Mouse (Mus musculus) hindbrain, embryonic 11.5 days (tissue): ENCODE results near the gene Ano10. TPM values are rescaled to one million over a fixed set of nuclear protein-coding genes. Genes with fewer than 3 reads are reported as not detected.

Source experiments
- ATAC-seq: fragments of 200-750 bp; cut with Nextera tagmentation; 2 replicates; pipeline ENCODE4 v1.8.0; 2017; ENCODE audit warnings: mild to moderate bottlenecking, moderate TSS enrichment, moderate library complexity; ENCODE audit not compliant: low FRiP score
- DNase-seq: peaks from one replicate; pipeline ENCODE4 v3.0.0-alpha.2; 2015; ENCODE audit warnings: low spot score
- H3K27ac ChIP-seq: fragments of 300-500 bp; sonication (generic); 2 replicates; pipeline ENCODE4 v1.5.1; 2014; ENCODE audit warnings: mild to moderate bottlenecking, low read depth, low read length
- H3K27me3 ChIP-seq: fragments of 300-500 bp; sonication (generic); 2 replicates; pipeline ENCODE4 v1.6.1; 2014; ENCODE audit warnings: mild to moderate bottlenecking, low read length, moderate library complexity, mixed read lengths; ENCODE audit not compliant: control insufficient read depth, insufficient read depth
- H3K36me3 ChIP-seq: fragments of 300-500 bp; sonication (generic); 2 replicates; pipeline ENCODE4 v1.6.1; 2014; ENCODE audit warnings: mild to moderate bottlenecking, low read length, moderate library complexity, mixed read lengths; ENCODE audit not compliant: control insufficient read depth, insufficient read depth
- H3K4me1 ChIP-seq: fragments of 300-500 bp; sonication (generic); replicated peaks from 2 replicates; pipeline ENCODE4 v1.6.1; 2014; ENCODE audit warnings: low read length, mixed read lengths; ENCODE audit not compliant: control insufficient read depth, insufficient read depth
- H3K4me2 ChIP-seq: fragments of 300-500 bp; sonication (generic); replicated peaks from 2 replicates; pipeline ENCODE4 v1.6.1; 2014; ENCODE audit warnings: mild to moderate bottlenecking, low read depth, low read length
- H3K4me3 ChIP-seq: fragments of 300-500 bp; sonication (generic); 2 replicates; pipeline ENCODE4 v1.5.1; 2014; ENCODE audit warnings: low read depth, low read length
- H3K9ac ChIP-seq: fragments of 300-500 bp; sonication (generic); 2 replicates; pipeline ENCODE4 v1.6.1; 2014; ENCODE audit warnings: low read depth, low read length
- H3K9me3 ChIP-seq: fragments of 300-500 bp; sonication (generic); 2 replicates; pipeline ENCODE4 v1.6.1; 2016; ENCODE audit warnings: low read length; ENCODE audit not compliant: control insufficient read depth
- WGBS: fragments of 180-500 bp; shearing (Covaris S2); extraction: QIAGEN DNeasy Blood & Tissue Kit; methylation state at CpG from one replicate; pipeline ENCODE4 v1.1.7; 2014; 5-methylcytosine and 5-hydroxymethylcytosine counted together
- polyA plus RNA-seq: library from polyadenylated mRNA; unstranded; fragments of >200 nt; fragmentation: Nextera tagmentation; extraction: Ambion mirVana; gene quantifications from 2 replicates; pipeline ENCODE4 v1.2.1, GENCODE M21; 2014

Gene Ano10
- polyA plus RNA-seq, 1 experiment from 2014 or later = 52.5 TPM

DNA sequence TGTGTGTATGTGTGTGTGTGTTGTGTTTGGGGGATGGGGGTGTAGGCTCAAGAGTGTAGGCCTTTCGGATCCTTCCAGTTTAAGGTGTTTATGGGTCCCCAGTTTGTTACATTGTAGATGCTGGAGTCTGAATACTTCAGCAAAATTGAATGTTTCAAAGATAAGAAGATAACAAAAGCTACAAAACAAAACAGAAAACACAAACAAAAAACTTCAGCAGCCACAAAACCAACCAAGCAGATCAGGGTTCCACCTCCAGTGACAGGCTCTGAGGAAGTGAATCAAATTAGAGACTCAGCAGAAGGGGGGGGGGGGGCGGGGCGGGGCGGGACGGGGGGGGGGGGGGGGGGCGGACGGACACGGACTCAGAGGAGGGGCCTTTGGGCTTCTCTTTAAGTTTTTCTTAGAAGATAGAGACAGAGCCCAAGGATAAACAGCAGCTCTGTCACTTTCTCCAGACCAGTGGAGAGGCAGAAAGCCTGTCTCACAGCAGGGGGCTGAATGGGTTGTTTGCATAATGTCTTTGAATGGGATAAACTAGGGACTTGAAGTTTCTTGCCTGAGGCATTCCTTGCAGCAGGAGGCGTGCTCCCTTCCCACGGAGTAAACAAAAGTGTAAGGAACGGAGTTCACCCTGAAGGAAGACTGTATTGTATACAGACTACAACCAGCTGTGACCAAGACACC, 8.9 kb downstream of the Ano10 start:
- no peak overlapping the region for H3K4me3 ChIP-seq
- H3K27ac ChIP-seq = no peak overlapping the region
- H3K27me3 ChIP-seq = no peaks in the 10 kb centered on the region
- no peaks in the 10 kb centered on the region for H3K9me3 ChIP-seq
- ATAC-seq = peak; percentile 75
- H3K4me2 ChIP-seq = no peak overlapping the region
- no peak overlapping the region for H3K9ac ChIP-seq
- 11% methylated on average over 5 of the region's 11 CpGs for WGBS
- DNase-seq = peak; percentile 80
- peaks cover 2% of the 10 kb centered on the region; the same call in 1 of the 2 replicates for H3K4me1 ChIP-seq
- no peaks in the 10 kb centered on the region for H3K36me3 ChIP-seq

DNA sequence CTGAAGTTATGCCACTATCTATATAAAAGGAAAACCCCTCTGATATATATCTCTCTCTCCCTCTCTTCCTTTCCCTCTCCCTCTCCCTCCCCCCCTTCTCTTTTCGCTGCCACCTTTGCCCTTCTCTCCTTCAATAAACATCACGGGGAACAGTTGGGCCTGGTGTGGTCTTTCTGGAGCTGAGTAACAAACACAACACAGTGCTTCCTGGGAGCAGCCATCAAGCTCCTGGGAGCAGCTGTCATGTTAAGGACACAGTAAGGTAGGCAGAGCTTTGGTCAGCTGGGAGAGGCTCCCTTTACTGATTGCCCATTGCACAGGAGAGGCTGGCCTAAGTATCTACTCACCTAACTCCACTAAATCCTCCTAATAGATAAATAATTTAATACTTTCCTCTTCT, 9.5 kb downstream of the Ano10 start:
- DNase-seq (no peak), ATAC-seq (no peak)
- no peaks in the 10 kb centered on the region for H3K9me3 ChIP-seq
- no peaks in the 10 kb centered on the region for H3K27me3 ChIP-seq
- H3K4me2 ChIP-seq = no peak overlapping the region
- H3K4me1 ChIP-seq = peaks cover 2% of the 10 kb centered on the region; the same call in 1 of the 2 replicates
- no peak overlapping the region for H3K27ac ChIP-seq
- H3K4me3 ChIP-seq = no peak overlapping the region
- no peak overlapping the region for H3K9ac ChIP-seq
- no peaks in the 10 kb centered on the region for H3K36me3 ChIP-seq
- WGBS = 47% methylated on average over 2 of the region's 2 CpGs

DNA sequence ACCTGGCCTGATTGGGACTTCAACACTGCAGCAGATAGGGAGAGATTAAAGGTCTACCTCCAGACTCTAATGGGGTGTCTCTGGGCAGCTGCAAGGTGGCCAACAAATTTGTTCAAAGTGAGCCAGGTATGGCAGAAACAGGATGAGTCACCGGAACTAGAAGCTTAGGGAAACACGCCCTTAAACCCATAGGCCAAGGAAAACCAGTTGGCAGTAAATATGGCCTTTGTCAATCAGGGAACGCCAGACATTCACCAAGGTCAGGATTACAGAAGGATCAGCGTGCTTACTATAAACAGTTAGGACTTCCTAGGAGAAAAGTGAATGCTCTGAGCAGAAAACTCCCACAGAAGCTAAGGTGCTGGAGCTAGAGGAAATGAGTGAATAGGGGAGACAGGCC, 13.2 kb downstream of the Ano10 start:
- Histone ChIP-seq H3K27ac (no peak overlapping the region), H3K4me2 (no peak overlapping the region), H3K9me3 (no peaks in the 10 kb centered on the region), H3K27me3 (no peaks in the 10 kb centered on the region), H3K9ac (no peak overlapping the region), H3K36me3 (no peaks in the 10 kb centered on the region), H3K4me3 (no peak overlapping the region), H3K4me1 (peaks cover 2% of the 10 kb centered on the region; the same call in 1 of the 2 replicates)
- WGBS = 89% methylated on average over 4 of the region's 4 CpGs
- ATAC-seq = no peak
- DNase-seq = no peak

DNA sequence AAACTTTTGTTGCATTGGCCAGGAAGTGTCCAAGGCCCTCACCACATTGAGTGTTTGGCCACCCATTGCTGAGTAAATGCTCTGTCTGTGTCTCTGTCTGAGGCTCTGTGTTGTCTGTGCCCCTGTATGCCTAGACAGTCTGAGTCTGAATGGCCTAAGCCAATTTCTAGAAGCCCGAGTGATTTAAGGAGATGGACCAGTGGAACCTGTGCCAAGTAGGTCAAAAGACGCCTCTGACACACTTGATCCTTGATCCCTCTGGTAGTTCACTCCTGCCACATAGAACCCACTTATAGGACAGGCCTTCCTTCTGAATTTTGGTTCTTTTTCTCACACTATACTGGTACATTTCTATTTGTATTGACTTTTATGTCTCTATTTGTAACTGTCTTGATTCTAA, 17.6 kb downstream of the Ano10 start:
- no peak overlapping the region for H3K9ac ChIP-seq
- H3K4me2 ChIP-seq = no peak overlapping the region
- WGBS = 88% methylated on average over 2 of the region's 2 CpGs
- no peaks in the 10 kb centered on the region for H3K36me3 ChIP-seq
- H3K4me3 ChIP-seq = no peak overlapping the region
- H3K9me3 ChIP-seq = no peaks in the 10 kb centered on the region
- H3K4me1 ChIP-seq = no peaks in the 10 kb centered on the region
- ATAC-seq = no peak
- H3K27ac ChIP-seq = no peak overlapping the region
- no peaks in the 10 kb centered on the region for H3K27me3 ChIP-seq
- no peak for DNase-seq

DNA sequence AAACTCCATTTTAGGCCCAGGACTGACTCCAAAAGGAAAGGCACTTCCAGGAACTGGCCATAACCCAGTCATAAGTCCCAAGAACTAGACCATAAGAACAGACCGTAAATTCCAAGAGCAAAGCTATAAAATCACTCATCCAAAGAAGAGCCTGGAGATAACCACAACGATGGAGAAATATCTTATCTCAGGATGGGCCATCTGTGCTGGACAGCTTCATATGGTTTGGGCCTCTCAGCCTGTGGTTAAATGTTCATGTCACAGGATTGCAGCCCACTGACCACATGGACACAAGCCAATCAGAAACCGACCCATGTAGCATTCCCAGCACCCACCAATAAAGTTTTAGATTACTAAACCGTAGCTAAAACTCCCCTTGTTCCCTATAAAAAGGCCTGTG, 18.1 kb downstream of the Ano10 start:
- ATAC-seq (no peak), DNase-seq (no peak)
- WGBS = 89% methylated on average over 4 of the region's 4 CpGs
- no peak overlapping the region for H3K9ac ChIP-seq
- no peaks in the 10 kb centered on the region for H3K27me3 ChIP-seq
- no peak overlapping the region for H3K27ac ChIP-seq
- no peak overlapping the region for H3K4me2 ChIP-seq
- no peaks in the 10 kb centered on the region for H3K4me1 ChIP-seq
- no peak overlapping the region for H3K4me3 ChIP-seq
- no peaks in the 10 kb centered on the region for H3K9me3 ChIP-seq
- H3K36me3 ChIP-seq = no peaks in the 10 kb centered on the region

DNA sequence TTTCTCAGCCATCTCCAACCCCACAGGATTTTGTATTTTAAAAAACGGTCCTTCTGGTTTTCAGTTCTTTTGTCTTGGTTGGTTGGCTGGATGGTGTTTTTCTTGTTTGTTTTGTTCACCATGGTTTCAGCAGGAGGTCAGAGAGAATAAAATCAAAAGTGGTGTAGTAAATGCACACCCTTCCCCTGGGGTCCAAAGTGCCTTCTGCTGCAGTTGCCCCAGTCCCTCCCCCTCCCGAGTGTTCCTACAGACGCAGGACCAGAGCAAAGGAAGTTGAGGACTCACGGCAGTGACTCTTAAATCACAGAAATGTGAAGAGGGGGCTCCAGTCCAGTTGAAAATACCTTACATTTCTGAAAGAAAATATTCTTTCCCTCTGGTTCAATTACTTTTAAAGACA, 19.9 kb downstream of the Ano10 start:
- no peak overlapping the region for H3K4me3 ChIP-seq
- H3K36me3 ChIP-seq = no peaks in the 10 kb centered on the region

DNA sequence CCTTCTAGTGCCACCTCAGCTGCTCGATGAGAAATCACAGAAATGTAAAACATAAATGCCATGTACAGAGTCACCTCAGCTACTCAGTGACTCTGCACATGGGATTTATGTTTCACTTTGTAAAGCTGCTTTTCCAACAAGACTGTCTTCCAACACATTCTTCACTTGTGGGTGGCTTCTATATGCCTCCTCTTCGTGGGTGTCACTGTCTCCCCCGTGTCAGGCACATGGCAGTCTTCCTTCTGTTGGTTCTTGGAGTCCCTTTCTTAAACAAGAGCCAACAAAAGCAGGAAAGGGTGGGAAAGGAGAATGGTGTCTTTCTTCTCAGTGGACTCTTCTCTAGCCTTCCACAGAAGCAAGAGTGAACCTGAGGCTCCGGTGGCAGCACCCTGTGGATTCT, 20.3 kb downstream of the Ano10 start:
- no peaks in the 10 kb centered on the region for H3K4me1 ChIP-seq
- no peak overlapping the region for H3K4me2 ChIP-seq
- no peaks in the 10 kb centered on the region for H3K27me3 ChIP-seq
- DNase-seq (no peak), ATAC-seq (no peak)
- WGBS = 91% methylated on average over 4 of the region's 4 CpGs
- no peaks in the 10 kb centered on the region for H3K36me3 ChIP-seq
- H3K27ac ChIP-seq = no peak overlapping the region
- no peak overlapping the region for H3K9ac ChIP-seq
- no peaks in the 10 kb centered on the region for H3K9me3 ChIP-seq
- no peak overlapping the region for H3K4me3 ChIP-seq

More for the DNA sequence above, 19.9 kb downstream of the Ano10 start:
- Histone ChIP-seq H3K27ac (no peak overlapping the region), H3K4me2 (no peak overlapping the region), H3K9ac (no peak overlapping the region), H3K9me3 (no peaks in the 10 kb centered on the region), H3K27me3 (no peaks in the 10 kb centered on the region), H3K4me1 (no peaks in the 10 kb centered on the region)
- no peak for DNase-seq
- 83% methylated on average over 4 of the region's 4 CpGs for WGBS
- ATAC-seq = no peak

DNA sequence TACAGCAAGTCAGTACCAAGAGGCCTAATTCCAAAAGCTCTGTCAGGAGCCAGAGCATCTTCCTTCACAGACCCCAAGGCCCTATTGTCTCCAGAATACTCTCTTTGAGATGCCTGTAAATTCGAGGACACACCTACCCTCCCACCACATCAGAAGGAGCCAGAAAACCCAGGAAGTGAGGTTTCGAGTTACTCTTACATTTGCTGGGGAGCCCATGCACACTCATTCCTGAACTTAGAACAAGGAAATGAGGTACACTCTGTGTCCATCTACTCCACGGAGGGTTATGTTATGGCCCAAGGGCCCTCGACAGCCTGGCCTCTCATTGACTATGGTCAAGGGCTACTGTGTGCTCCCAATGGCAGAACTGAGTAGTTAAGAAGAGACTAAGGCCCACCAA, 22.4 kb downstream of the Ano10 start:
- no peak for ATAC-seq
- H3K27me3 ChIP-seq = no peaks in the 10 kb centered on the region
- H3K9me3 ChIP-seq = no peaks in the 10 kb centered on the region
- H3K27ac ChIP-seq = no peak overlapping the region
- WGBS = 77% methylated on average over 4 of the region's 4 CpGs
- no peaks in the 10 kb centered on the region for H3K36me3 ChIP-seq
- no peak for DNase-seq
- no peak overlapping the region for H3K4me2 ChIP-seq
- no peak overlapping the region for H3K4me3 ChIP-seq
- no peak overlapping the region for H3K9ac ChIP-seq
- H3K4me1 ChIP-seq = no peaks in the 10 kb centered on the region

DNA sequence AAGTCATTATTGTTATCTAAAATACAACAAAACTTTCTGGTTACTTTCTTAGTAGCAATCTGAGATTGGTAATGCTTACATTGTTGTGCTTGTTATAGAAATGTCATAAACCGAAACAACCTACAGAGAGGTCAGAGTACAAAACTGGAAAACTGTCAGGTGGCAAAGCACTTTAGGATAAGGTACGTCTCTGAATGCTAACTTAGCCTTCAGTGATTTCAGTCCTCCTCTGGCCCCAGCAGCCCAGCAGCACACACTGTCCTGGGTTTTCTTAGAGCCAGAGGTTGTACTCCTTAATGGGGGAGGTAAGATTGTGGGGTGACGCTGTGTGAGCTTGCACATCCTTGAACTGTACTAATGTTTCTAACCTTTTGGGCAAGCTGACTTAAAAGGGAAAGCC, 22.9 kb downstream of the Ano10 start:
- Histone ChIP-seq H3K9me3 (no peaks in the 10 kb centered on the region), H3K27me3 (no peaks in the 10 kb centered on the region), H3K9ac (no peak overlapping the region), H3K4me1 (no peaks in the 10 kb centered on the region), H3K4me3 (no peak overlapping the region), H3K36me3 (no peaks in the 10 kb centered on the region), H3K4me2 (no peak overlapping the region), H3K27ac (no peak overlapping the region)
- ATAC-seq = no peak
- WGBS = 94% methylated on average over 3 of the region's 3 CpGs
- DNase-seq = no peak
